Mouse (Mus musculus): ENCODE data around the gene Baz1a. TPM values are rescaled to one million over a fixed set of nuclear protein-coding genes. Genes with fewer than 3 reads are reported as not detected.
A peak's percentile ranks its signal among the peaks of the same experiment; 100 is the strongest.

Baz1a gene
- polyA plus RNA-seq (2015; fragmentation: Nextera tagmentation; extraction: Ambion mirVana), result 23.6 and 26.8 TPM in 2 replicates

DNA sequence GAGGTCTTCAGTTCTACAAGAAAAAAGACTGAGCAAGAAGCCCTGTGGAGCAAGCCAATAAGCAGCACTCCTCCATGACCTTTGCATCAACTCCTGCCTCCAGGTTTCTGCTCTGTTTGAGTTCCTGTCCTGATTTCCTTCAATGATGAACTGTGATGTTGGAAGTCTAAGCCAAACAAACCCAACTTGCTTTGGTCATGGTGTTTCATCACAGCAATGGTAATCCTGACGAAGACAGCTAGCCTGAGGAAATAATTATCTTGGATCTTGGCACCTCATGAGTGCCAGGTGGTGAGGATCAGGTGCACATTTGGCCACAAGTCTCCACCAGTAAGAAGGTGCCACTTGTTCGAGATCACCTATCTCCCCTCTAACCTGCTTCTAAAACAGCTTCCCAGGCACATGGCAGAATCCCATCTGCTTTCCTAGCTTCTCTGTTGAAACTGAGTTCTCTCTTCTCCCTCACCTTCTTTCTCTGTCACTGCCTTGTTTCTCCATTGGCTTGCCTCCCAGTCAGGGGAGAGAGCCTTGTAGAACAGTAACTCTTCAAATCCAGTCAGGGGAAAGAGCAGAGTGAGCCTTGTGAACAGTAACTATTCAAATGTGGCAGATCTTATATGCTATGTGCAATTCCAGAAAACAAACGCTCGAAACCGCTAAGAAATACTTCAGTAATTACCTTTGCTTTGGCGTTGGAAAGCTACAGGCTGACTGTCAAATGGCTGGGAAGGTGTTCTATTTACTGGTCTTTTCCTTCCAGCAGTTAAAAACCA is at the start of gene Baz1a:
Gene Baz1a (minus strand): TSS at position 723 of the 773 bp plus-strand sequence.
- no peaks in the 10 kb centered on the region for H3K27me3 ChIP-seq (ENCODE audit: control insufficient read depth, insufficient read depth, low read depth, low read length)
- H3K4me1 ChIP-seq (ENCODE audit: control insufficient read depth, low read depth, low read length), result no peaks in the 10 kb centered on the region
- WGBS (ENCODE audit: insufficient replicate concordance), result 72% methylated on average over 6 of the region's 6 CpGs
- H3K27ac ChIP-seq (ENCODE audit: low read length), result no peak within 1 kb of the TSS
- no peak within 1 kb of the TSS for H3K9ac ChIP-seq (ENCODE audit: low read depth, low read length)
- no peaks in the 10 kb centered on the region for H3K36me3 ChIP-seq (ENCODE audit: control insufficient read depth, insufficient read depth)
- H3K9me3 ChIP-seq (replicated peaks; ENCODE audit: control insufficient read depth, low read length), result no peaks in the 10 kb centered on the region
- ATAC-seq (ENCODE audit: low read depth), result no peak
- no peak within 1 kb of the TSS for H3K4me3 ChIP-seq (ENCODE audit: low read depth, low read length)
- no peak within 1 kb of the TSS for H3K4me2 ChIP-seq (ENCODE audit: low read depth, low read length)

GRCm38 (mm10) chr12:55062141-55062540 is 48.0 kb upstream of the Baz1a start:
- Histone ChIP-seq H3K4me2 (ENCODE audit: low read depth, low read length) (no peak overlapping the region), H3K27me3 (ENCODE audit: control insufficient read depth, insufficient read depth, low read depth, low read length) (no peaks in the 10 kb centered on the region), H3K4me3 (ENCODE audit: low read depth, low read length) (no peak overlapping the region), H3K36me3 (ENCODE audit: control insufficient read depth, insufficient read depth) (no peaks in the 10 kb centered on the region), H3K9me3 (replicated peaks; ENCODE audit: control insufficient read depth, low read length) (no peaks in the 10 kb centered on the region), H3K4me1 (ENCODE audit: control insufficient read depth, low read depth, low read length) (peaks cover 33% of the 10 kb centered on the region), H3K27ac (ENCODE audit: low read length) (no peak overlapping the region), H3K9ac (ENCODE audit: low read depth, low read length) (no peak overlapping the region)
- ATAC-seq (ENCODE audit: low read depth), result no peak
- WGBS (ENCODE audit: insufficient replicate concordance), result 72% methylated on average over 1 of the region's 1 CpGs

- H3K9ac ChIP-seq (ENCODE audit: low read depth, low read length), result no peak overlapping the region
- H3K27ac ChIP-seq (ENCODE audit: low read length), result peak overlapping the region; percentile 75
- H3K4me2 ChIP-seq (ENCODE audit: low read depth, low read length), result no peak overlapping the region
- H3K27me3 ChIP-seq (ENCODE audit: control insufficient read depth, insufficient read depth, low read depth, low read length), result no peaks in the 10 kb centered on the region
- no peak for ATAC-seq (ENCODE audit: low read depth)
- no peaks in the 10 kb centered on the region for H3K9me3 ChIP-seq (replicated peaks; ENCODE audit: control insufficient read depth, low read length)
- no peaks in the 10 kb centered on the region for H3K36me3 ChIP-seq (ENCODE audit: control insufficient read depth, insufficient read depth)
- 79% methylated on average over 10 of the region's 10 CpGs for WGBS (ENCODE audit: insufficient replicate concordance)
- peaks cover 36% of the 10 kb centered on the region for H3K4me1 ChIP-seq (ENCODE audit: control insufficient read depth, low read depth, low read length)
- no peak overlapping the region for H3K4me3 ChIP-seq (ENCODE audit: low read depth, low read length)
These were observed 46.9 kb upstream of the Baz1a start for GRCm38 (mm10) chr12:55061006-55061405.

DNA sequence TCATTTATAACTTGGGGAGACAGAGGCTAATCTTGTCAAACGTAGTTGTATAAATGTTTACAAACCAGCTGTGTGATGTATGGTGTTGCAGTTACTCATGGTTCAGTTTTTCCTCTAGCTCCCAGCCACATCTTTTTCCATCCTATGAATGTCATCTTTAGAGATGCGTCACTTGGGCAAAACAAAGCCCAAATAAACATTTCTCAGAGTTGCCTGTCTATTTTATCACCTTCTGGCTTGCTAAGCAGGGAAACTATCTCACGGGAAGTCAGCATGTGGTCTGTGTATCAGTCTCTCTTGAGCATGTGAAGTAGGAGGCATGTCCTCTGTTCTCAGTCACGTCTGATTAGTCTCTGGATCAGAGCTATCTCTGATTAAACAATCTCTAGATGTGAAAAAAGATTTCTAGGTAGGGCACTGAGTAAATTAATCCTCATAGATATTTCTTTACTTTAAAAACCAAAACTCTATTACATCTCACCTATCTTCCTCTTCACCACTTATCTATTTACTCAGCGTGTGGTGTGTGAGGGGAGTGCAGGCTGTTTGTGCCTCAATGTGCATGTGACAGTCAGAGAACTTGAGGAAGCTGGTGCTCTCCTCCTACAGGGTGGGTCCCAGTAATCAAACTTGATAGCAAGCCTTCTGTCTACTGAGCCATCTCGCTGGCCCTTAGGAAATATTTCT is 46.2 kb upstream of the Baz1a start:
- H3K4me3 ChIP-seq (ENCODE audit: low read depth, low read length), result no peak overlapping the region
- H3K4me2 ChIP-seq (ENCODE audit: low read depth, low read length), result peak overlapping the region; percentile 1; the same call in 1 of the 2 replicates
- H3K9me3 ChIP-seq (replicated peaks; ENCODE audit: control insufficient read depth, low read length), result no peaks in the 10 kb centered on the region
- H3K4me1 ChIP-seq (ENCODE audit: control insufficient read depth, low read depth, low read length), result peaks cover 36% of the 10 kb centered on the region
- peak overlapping the region; percentile 75 for H3K27ac ChIP-seq (ENCODE audit: low read length)
- no peaks in the 10 kb centered on the region for H3K27me3 ChIP-seq (ENCODE audit: control insufficient read depth, insufficient read depth, low read depth, low read length)
- ATAC-seq (ENCODE audit: low read depth), result peak; percentile 85
- no peak overlapping the region for H3K9ac ChIP-seq (ENCODE audit: low read depth, low read length)
- WGBS (ENCODE audit: insufficient replicate concordance), result 28% methylated on average over 6 of the region's 6 CpGs
- H3K36me3 ChIP-seq (ENCODE audit: control insufficient read depth, insufficient read depth), result no peaks in the 10 kb centered on the region

DNA sequence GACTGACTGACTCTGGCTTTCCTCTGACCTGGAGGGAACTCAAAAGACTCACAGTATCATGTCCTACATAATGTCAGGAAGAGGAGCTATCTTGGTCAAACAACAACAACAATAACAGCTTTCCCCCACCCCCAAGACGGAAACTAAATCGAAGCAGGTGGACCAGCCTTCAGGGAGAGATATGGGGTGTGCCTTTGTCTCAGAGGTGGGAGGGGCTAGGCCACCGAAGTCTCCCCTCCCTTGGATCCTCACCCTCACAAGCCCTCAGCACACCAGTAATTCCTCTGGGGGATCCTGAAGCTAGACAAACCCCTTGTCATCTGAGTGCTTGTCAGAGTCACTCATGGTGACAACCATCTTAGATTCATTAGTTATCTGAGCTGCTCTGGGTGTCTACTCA is 45.7 kb upstream of the Baz1a start:
- Histone ChIP-seq H3K9me3 (replicated peaks; ENCODE audit: control insufficient read depth, low read length) (no peaks in the 10 kb centered on the region), H3K4me2 (ENCODE audit: low read depth, low read length) (peak overlapping the region; percentile 1; the same call in 1 of the 2 replicates), H3K27ac (ENCODE audit: low read length) (peak overlapping the region; percentile 75), H3K4me3 (ENCODE audit: low read depth, low read length) (no peak overlapping the region), H3K36me3 (ENCODE audit: control insufficient read depth, insufficient read depth) (no peaks in the 10 kb centered on the region), H3K9ac (ENCODE audit: low read depth, low read length) (no peak overlapping the region; the same call in 1 of the 2 replicates), H3K27me3 (ENCODE audit: control insufficient read depth, insufficient read depth, low read depth, low read length) (no peaks in the 10 kb centered on the region), H3K4me1 (ENCODE audit: control insufficient read depth, low read depth, low read length) (peaks cover 39% of the 10 kb centered on the region)
- peak; percentile 71 for ATAC-seq (ENCODE audit: low read depth)
- 8% methylated on average over 3 of the region's 3 CpGs for WGBS (ENCODE audit: insufficient replicate concordance)

- no peaks in the 10 kb centered on the region for H3K9me3 ChIP-seq (replicated peaks; ENCODE audit: control insufficient read depth, low read length)
- peak overlapping the region; percentile 17; the same call in 1 of the 2 replicates for H3K9ac ChIP-seq (ENCODE audit: low read depth, low read length)
- no peaks in the 10 kb centered on the region for H3K36me3 ChIP-seq (ENCODE audit: control insufficient read depth, insufficient read depth)
- ATAC-seq (ENCODE audit: low read depth), result no peak
- H3K4me2 ChIP-seq (ENCODE audit: low read depth, low read length), result no peak overlapping the region
- H3K27me3 ChIP-seq (ENCODE audit: control insufficient read depth, insufficient read depth, low read depth, low read length), result no peaks in the 10 kb centered on the region
- no peak overlapping the region for H3K4me3 ChIP-seq (ENCODE audit: low read depth, low read length)
- WGBS (ENCODE audit: insufficient replicate concordance), result 57% methylated on average over 6 of the region's 6 CpGs
- peaks cover 44% of the 10 kb centered on the region for H3K4me1 ChIP-seq (ENCODE audit: control insufficient read depth, low read depth, low read length)
- peak overlapping the region; percentile 75 for H3K27ac ChIP-seq (ENCODE audit: low read length)
These were observed 44.9 kb upstream of the Baz1a start for GRCm38 (mm10) chr12:55058865-55059615.

GRCm38 (mm10) chr12:55056703-55057102 is 42.6 kb upstream of the Baz1a start:
- Histone ChIP-seq H3K27me3 (ENCODE audit: control insufficient read depth, insufficient read depth, low read depth, low read length) (no peaks in the 10 kb centered on the region), H3K27ac (ENCODE audit: low read length) (peak overlapping the region; percentile 57; the same call in 1 of the 2 replicates), H3K4me3 (ENCODE audit: low read depth, low read length) (no peak overlapping the region), H3K9me3 (replicated peaks; ENCODE audit: control insufficient read depth, low read length) (no peaks in the 10 kb centered on the region), H3K4me2 (ENCODE audit: low read depth, low read length) (no peak overlapping the region), H3K9ac (ENCODE audit: low read depth, low read length) (no peak overlapping the region), H3K36me3 (ENCODE audit: control insufficient read depth, insufficient read depth) (no peaks in the 10 kb centered on the region), H3K4me1 (ENCODE audit: control insufficient read depth, low read depth, low read length) (peaks cover 56% of the 10 kb centered on the region)
- ATAC-seq (ENCODE audit: low read depth), result no peak
- 69% methylated on average over 2 of the region's 2 CpGs for WGBS (ENCODE audit: insufficient replicate concordance)

DNA sequence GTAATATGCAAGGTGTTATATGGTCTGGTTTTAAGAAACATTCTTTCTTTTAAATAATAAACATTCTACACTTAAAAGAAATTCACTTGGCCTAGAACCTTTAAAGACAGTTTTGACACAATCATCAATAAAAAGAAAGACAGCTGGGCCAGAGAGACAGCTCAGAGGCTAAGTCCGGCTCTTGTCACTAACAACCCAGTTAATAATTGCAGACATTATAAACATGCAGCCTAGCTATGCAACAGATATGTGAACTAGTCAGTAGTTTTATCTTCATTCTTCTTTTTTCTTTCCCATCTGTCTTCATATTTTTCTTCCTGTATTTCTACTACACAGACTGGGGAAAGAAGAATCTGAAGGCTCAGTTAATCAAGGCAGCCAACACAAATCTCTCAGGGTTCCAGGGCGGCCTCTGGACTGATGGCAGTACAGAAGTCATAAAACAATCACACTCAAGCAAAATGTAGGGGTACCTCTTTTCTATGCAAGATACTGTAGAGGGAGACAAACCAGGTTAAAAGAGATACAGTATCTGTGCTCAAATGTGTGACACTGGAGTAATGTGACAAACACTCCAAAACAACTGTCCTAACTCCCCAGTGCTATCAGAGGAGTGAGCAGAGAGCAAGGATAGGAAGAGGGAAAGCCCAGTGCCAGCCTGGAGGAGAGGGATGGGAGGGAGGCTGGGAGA is 40.5 kb upstream of the Baz1a start:
- peaks cover 52% of the 10 kb centered on the region for H3K4me1 ChIP-seq (ENCODE audit: control insufficient read depth, low read depth, low read length)
- H3K36me3 ChIP-seq (ENCODE audit: control insufficient read depth, insufficient read depth), result no peaks in the 10 kb centered on the region
- H3K9me3 ChIP-seq (replicated peaks; ENCODE audit: control insufficient read depth, low read length), result no peaks in the 10 kb centered on the region
- H3K4me2 ChIP-seq (ENCODE audit: low read depth, low read length), result no peak overlapping the region
- H3K27me3 ChIP-seq (ENCODE audit: control insufficient read depth, insufficient read depth, low read depth, low read length), result no peaks in the 10 kb centered on the region
- no peak overlapping the region for H3K4me3 ChIP-seq (ENCODE audit: low read depth, low read length)
- 47% methylated on average over 2 of the region's 2 CpGs for WGBS (ENCODE audit: insufficient replicate concordance)
- peak overlapping the region; percentile 82 for H3K27ac ChIP-seq (ENCODE audit: low read length)
- ATAC-seq (ENCODE audit: low read depth), result no peak
- 0 out of 2 replicates have a peak overlapping the region, but pooled peaks have one; percentile 6 for H3K9ac ChIP-seq (ENCODE audit: low read depth, low read length)
